Comparison of ENCODE assay signal across 8 mouse cellular contexts in genomic region chr13:54302351-54303070, GRCm38 (mm10).
DNase-seq lines count a peak whose midpoint lies in the region; ATAC-seq and TF ChIP-seq lines count a peak whose summit lies in the region.

No protein-coding gene starts in this region.

- peak overlapping the region; percentile 90 for H3K4me2 ChIP-seq in forebrain, embryonic 15.5 days (replicated peaks)
- H3K4me2 ChIP-seq in hindbrain, postnatal 0 days (ENCODE audit: low read depth, low read length) = peak overlapping the region; percentile 99
- peak overlapping the region; percentile 96 for H3K4me2 ChIP-seq in limb, embryonic 15.5 days

- DNase-seq in left cerebral cortex, adult 2 months (ENCODE audit: extremely low spot score in 1 of 2, low spot score in 2 of 2) = peak; percentile 56 to 57
- no peak for DNase-seq in left cerebral cortex, adult 11 months (ENCODE audit: low spot score)
- peak; percentile 63 for DNase-seq in cerebellum, adult 11 months
- peak; percentile 58 for DNase-seq in hindbrain, postnatal 0 days (ENCODE audit: low spot score)
- DNase-seq in neural tube, embryonic 10.5 days (ENCODE audit: extremely low spot score, low spot score) = peak; percentile 75
- DNase-seq in thymus, postnatal 14 days = peak; percentile 16

- peak overlapping the region; percentile 90 for H3K9ac ChIP-seq in forebrain, embryonic 15.5 days (replicated peaks)
- H3K9ac ChIP-seq in hindbrain, postnatal 0 days (replicated peaks; ENCODE audit: low read length) = peak overlapping the region; percentile 99
- H3K9ac ChIP-seq in limb, embryonic 15.5 days = peak overlapping the region; percentile 96

- ATAC-seq in forebrain, embryonic 15.5 days (replicated peaks) = peak; percentile 60
- peak; percentile 50 for ATAC-seq in hindbrain, postnatal 0 days
- peak; percentile 27; the same call in 1 of the 2 replicates for ATAC-seq in limb, embryonic 15.5 days (ENCODE audit: insufficient number of reproducible peaks, low FRiP score, low TSS enrichment, low read depth)

- no peaks in the 10 kb centered on the region for H3K9me3 ChIP-seq in forebrain, embryonic 15.5 days
- H3K9me3 ChIP-seq in hindbrain, postnatal 0 days (ENCODE audit: low read length) = no peaks in the 10 kb centered on the region
- H3K9me3 ChIP-seq in limb, embryonic 15.5 days = no peaks in the 10 kb centered on the region

- no peak; the same call in 1 of the 2 replicates for TF ChIP-seq CTCF in left cerebral cortex, adult 2 months (IDR thresholded peaks at IDR 0.05)
- 0 out of 2 replicates have a peak, but pooled peaks have one; percentile 17 for TF ChIP-seq CTCF in hindbrain, postnatal 0 days (IDR thresholded peaks at IDR 0.05; ENCODE audit: low read depth)

- 2% methylated on average over 43 of the region's 58 CpGs for WGBS in forebrain, embryonic 15.5 days
- WGBS in hindbrain, postnatal 0 days = under 1% methylated on average over 57 of the region's 58 CpGs
- WGBS in limb, embryonic 15.5 days = under 1% methylated on average over 53 of the region's 58 CpGs

- no peaks in the 10 kb centered on the region for H3K36me3 ChIP-seq in forebrain, embryonic 15.5 days
- H3K36me3 ChIP-seq in hindbrain, postnatal 0 days (ENCODE audit: insufficient read depth, low read length) = no peaks in the 10 kb centered on the region
- no peaks in the 10 kb centered on the region for H3K36me3 ChIP-seq in limb, embryonic 15.5 days

- H3K27ac ChIP-seq in left cerebral cortex, adult 2 months = peak overlapping the region; percentile 99
- H3K27ac ChIP-seq in forebrain, embryonic 15.5 days (replicated peaks) = peak overlapping the region; percentile 99
- peak overlapping the region; percentile 100 for H3K27ac ChIP-seq in hindbrain, postnatal 0 days
- peak overlapping the region; percentile 98 for H3K27ac ChIP-seq in limb, embryonic 15.5 days

- H3K4me3 ChIP-seq in left cerebral cortex, adult 2 months = peak overlapping the region; percentile 81
- peak overlapping the region; percentile 70 for H3K4me3 ChIP-seq in forebrain, embryonic 15.5 days
- peak overlapping the region; percentile 78 for H3K4me3 ChIP-seq in hindbrain, postnatal 0 days (ENCODE audit: low read length)
- H3K4me3 ChIP-seq in limb, embryonic 15.5 days = peak overlapping the region; percentile 76

- H3K4me1 ChIP-seq in forebrain, embryonic 15.5 days = peaks cover 34% of the 10 kb centered on the region
- H3K4me1 ChIP-seq in hindbrain, postnatal 0 days (ENCODE audit: insufficient read depth, low read length) = peaks cover 20% of the 10 kb centered on the region
- H3K4me1 ChIP-seq in limb, embryonic 15.5 days = peaks cover 25% of the 10 kb centered on the region

- intact Hi-C loops in left cerebral cortex, adult 2 months (cut with DNase I) = loop anchor here (5.0 kb wide), 1 partner anchor 70 kb away; the partner anchor contains the start of gene Cplx2

- H3K27me3 ChIP-seq in forebrain, embryonic 15.5 days = no peaks in the 10 kb centered on the region
- no peaks in the 10 kb centered on the region for H3K27me3 ChIP-seq in hindbrain, postnatal 0 days (ENCODE audit: insufficient read depth, low read length)
- 0 out of 2 replicates have a peak, but pooled peaks cover 4% of the 10 kb centered on the region for H3K27me3 ChIP-seq in limb, embryonic 15.5 days
